Mouse (Mus musculus) neural tube, embryonic 12.5 days (tissue): ENCODE measurements around the gene Engase. TPM values are rescaled to one million over a fixed set of nuclear protein-coding genes. Genes with fewer than 3 reads are reported as not detected.

Experiments
- ATAC-seq: fragments of 200-750 bp; cut with Nextera tagmentation; 2 replicates; pipeline ENCODE4 v1.8.0; 2017; ENCODE audit warnings: low read depth, mild to moderate bottlenecking, moderate TSS enrichment, moderate library complexity; ENCODE audit not compliant: low FRiP score
- H3K27ac ChIP-seq: fragments of 300-500 bp; sonication (generic); 2 replicates; pipeline ENCODE4 v1.5.1; 2016
- H3K27me3 ChIP-seq: fragments of 300-500 bp; sonication (generic); replicated peaks from 2 replicates; pipeline ENCODE4 v1.6.1; 2016; ENCODE audit warnings: mild to moderate bottlenecking
- H3K36me3 ChIP-seq: fragments of 300-500 bp; sonication (generic); 2 replicates; pipeline ENCODE4 v1.6.1; 2016; ENCODE audit warnings: mild to moderate bottlenecking
- H3K4me1 ChIP-seq: fragments of 300-500 bp; sonication (generic); 2 replicates; pipeline ENCODE4 v1.6.1; 2016
- H3K4me2 ChIP-seq: fragments of 300-500 bp; sonication (generic); replicated peaks from 2 replicates; pipeline ENCODE4 v1.6.1; 2016; ENCODE audit warnings: mild to moderate bottlenecking
- H3K4me3 ChIP-seq: fragments of 300-500 bp; sonication (generic); 2 replicates; pipeline ENCODE4 v1.5.1; 2016
- H3K9ac ChIP-seq: fragments of 300-500 bp; sonication (generic); 2 replicates; pipeline ENCODE4 v1.6.1; 2016; ENCODE audit warnings: mild to moderate bottlenecking
- H3K9me3 ChIP-seq: fragments of 300-500 bp; sonication (generic); 2 replicates; pipeline ENCODE4 v1.6.1; 2016; ENCODE audit warnings: mild to moderate bottlenecking
- WGBS: fragments of 180-500 bp; shearing (Covaris S2); methylation state at CpG from one replicate; pipeline ENCODE4 v1.1.7; 2016; 5-methylcytosine and 5-hydroxymethylcytosine counted together
- polyA plus RNA-seq: library from polyadenylated mRNA; unstranded; fragments of >200 nt; fragmentation: Nextera tagmentation; extraction: Ambion mirVana; gene quantifications from 2 replicates; pipeline ENCODE4 v1.2.1, GENCODE M21; 2016

The Engase gene
- polyA plus RNA-seq, 1 experiment from 2014 or later, result 9.7 TPM

DNA sequence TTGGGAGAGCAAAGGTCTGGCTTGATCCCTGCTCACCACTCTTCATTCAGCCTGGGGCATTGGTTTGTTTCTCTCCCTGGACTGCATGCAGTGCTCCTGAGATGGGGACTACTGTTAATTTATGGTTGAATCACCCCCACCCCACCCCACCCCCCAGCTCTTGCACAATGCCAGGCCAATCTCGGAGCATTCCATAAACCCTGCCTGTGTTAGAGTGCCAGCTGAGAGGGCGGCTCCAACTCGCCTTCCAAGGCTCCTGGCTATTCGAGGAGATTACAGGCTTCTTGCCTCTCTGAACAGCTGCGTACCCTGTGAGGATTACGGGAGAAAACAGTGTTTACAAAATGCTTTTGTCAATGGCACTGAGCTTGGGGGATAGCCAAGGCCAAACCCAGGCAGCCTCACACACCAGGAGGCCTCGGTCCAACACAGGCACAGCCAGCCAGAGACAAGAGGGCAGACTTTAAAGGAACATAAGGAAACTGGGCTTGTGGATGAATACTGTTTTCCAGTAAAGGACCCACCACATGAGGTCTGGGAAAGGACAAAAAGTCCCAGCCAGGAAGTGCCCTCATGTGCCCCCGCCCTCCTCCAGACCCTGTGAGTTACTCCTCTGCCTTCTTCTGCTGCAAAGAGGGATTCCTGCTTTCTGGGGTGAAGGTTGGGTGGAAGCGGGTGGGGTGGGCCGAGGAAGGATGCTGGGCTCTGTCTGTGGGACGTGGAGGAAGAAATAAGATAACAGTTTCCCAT lies 37.8 kb upstream of the Engase start:
- Histone ChIP-seq H3K4me3 (no peak overlapping the region), H3K4me1 (peaks cover 30% of the 10 kb centered on the region), H3K27me3 (no peaks in the 10 kb centered on the region), H3K27ac (peak overlapping the region; percentile 68; the same call in 1 of the 2 replicates), H3K36me3 (no peaks in the 10 kb centered on the region), H3K9ac (no peak overlapping the region; the same call in 1 of the 2 replicates), H3K4me2 (peak overlapping the region; percentile 20), H3K9me3 (no peaks in the 10 kb centered on the region)
- ATAC-seq, result peak; percentile 57; the same call in 1 of the 2 replicates
- WGBS, result 18% methylated on average over 11 of the region's 11 CpGs

- Histone ChIP-seq H3K9me3 (no peaks in the 10 kb centered on the region), H3K4me2 (no peak overlapping the region), H3K4me3 (no peak overlapping the region), H3K4me1 (peaks cover 19% of the 10 kb centered on the region), H3K27me3 (peaks cover 4% of the 10 kb centered on the region), H3K9ac (no peak overlapping the region), H3K36me3 (no peaks in the 10 kb centered on the region), H3K27ac (no peak overlapping the region)
- WGBS, result 83% methylated on average over 13 of the region's 13 CpGs
- ATAC-seq, result no peak
Observed at GRCm38 (mm10) chr11:118442691-118443090, 33.9 kb upstream of the Engase start.

DNA sequence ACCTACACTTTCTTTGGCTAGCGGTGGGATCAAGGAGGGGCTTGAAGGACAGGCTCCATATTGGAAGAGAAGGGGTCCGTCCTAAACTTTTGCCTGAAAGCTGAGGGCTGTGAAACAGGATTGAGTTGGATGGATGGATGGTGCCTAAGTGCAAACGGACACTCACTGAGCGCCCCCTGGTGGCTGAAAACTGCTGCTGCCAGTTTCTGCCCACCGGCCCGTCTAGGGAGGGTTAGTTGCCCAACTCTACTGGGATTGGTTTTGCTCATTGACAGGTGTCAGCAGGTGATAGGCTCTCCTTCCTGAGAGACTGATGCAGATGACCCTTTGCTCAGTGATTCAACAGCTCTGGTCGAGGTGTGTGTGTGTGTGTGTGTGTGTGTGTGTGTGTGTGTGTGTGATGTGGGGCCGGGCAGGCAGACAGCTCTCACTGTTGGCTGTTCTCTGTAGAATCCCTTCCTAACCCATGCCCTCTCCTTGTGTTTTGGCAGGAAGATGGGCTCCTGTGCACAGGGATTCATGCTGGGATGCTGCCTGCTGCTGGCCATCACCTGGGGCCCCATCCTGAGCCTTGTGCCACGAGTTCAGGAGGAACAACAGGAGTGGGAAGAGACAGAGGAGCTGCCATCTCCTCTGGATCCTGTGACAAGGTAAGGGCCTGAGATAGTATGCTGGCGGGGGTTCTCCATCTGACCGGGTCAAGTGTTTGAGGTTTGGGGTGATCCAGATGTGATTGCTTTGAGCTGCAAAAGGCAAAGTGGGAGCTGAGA lies 33.2 kb upstream of the Engase start:
- no peak overlapping the region for H3K9ac ChIP-seq
- H3K4me2 ChIP-seq, result no peak overlapping the region
- no peaks in the 10 kb centered on the region for H3K36me3 ChIP-seq
- H3K27ac ChIP-seq, result no peak overlapping the region
- H3K27me3 ChIP-seq, result peaks cover 4% of the 10 kb centered on the region
- ATAC-seq, result no peak
- H3K9me3 ChIP-seq, result no peaks in the 10 kb centered on the region
- peaks cover 14% of the 10 kb centered on the region for H3K4me1 ChIP-seq
- 32% methylated on average over 11 of the region's 11 CpGs for WGBS
- no peak overlapping the region for H3K4me3 ChIP-seq

GRCm38 (mm10) chr11:118445843-118446242 lies 30.8 kb upstream of the Engase start:
- no peaks in the 10 kb centered on the region for H3K9me3 ChIP-seq
- peaks cover 4% of the 10 kb centered on the region for H3K27me3 ChIP-seq
- WGBS, result 15% methylated on average over 3 of the region's 3 CpGs
- no peak overlapping the region for H3K9ac ChIP-seq
- H3K36me3 ChIP-seq, result no peaks in the 10 kb centered on the region
- no peak overlapping the region for H3K4me3 ChIP-seq
- H3K4me1 ChIP-seq, result no peaks in the 10 kb centered on the region
- no peak overlapping the region for H3K27ac ChIP-seq
- ATAC-seq, result peak; percentile 53; the same call in 1 of the 2 replicates
- no peak overlapping the region for H3K4me2 ChIP-seq

DNA sequence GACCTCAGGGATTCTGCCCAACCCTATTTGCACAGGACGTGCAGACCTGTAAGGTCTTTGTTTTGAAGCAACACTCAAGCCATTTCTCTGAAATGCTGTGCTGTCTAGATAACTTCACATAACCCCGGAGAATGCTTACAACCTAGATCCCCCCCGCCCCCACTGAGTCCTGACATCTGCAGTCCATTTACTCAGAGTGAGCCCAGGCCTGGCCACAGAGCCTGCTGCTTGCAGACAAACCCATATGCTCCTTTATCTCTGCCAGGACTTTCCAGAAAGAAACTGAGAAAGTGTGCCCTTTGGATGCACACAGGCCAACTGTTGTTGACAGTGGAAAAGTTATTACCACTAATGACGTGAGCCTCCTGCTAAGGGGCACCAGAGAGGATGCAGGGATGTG lies 29.3 kb upstream of the Engase start:
- Histone ChIP-seq H3K4me1 (no peaks in the 10 kb centered on the region), H3K36me3 (no peaks in the 10 kb centered on the region), H3K27me3 (peaks cover 4% of the 10 kb centered on the region), H3K4me2 (no peak overlapping the region), H3K4me3 (no peak overlapping the region), H3K9ac (no peak overlapping the region), H3K9me3 (no peaks in the 10 kb centered on the region), H3K27ac (no peak overlapping the region)
- 60% methylated on average over 4 of the region's 4 CpGs for WGBS
- no peak for ATAC-seq

DNA sequence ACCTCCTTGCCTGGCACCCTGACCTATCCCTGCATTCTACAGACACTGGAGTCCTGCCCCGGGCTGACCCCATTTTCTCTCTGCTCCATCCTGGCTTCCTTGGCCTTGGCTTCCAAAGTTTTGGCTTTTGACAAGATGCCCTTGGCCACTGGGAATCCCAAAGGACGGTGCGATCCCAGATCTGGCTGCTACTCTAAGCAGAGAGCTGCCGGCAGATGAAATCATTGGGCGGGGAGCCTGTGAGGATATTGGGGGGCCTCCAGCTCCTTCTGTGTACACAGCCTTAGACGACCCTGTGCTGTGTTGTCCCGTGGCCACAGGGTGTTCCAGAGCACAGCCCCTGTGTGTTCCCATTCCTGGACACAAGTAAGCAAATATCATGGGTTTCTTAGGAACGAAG lies 28.2 kb upstream of the Engase start:
- H3K9ac ChIP-seq, result no peak overlapping the region
- no peak overlapping the region for H3K27ac ChIP-seq
- H3K4me3 ChIP-seq, result no peak overlapping the region
- H3K4me1 ChIP-seq, result no peaks in the 10 kb centered on the region
- H3K4me2 ChIP-seq, result no peak overlapping the region
- WGBS, result 91% methylated on average over 8 of the region's 8 CpGs
- H3K36me3 ChIP-seq, result no peaks in the 10 kb centered on the region
- peaks cover 4% of the 10 kb centered on the region for H3K27me3 ChIP-seq
- ATAC-seq, result no peak
- H3K9me3 ChIP-seq, result no peaks in the 10 kb centered on the region

DNA sequence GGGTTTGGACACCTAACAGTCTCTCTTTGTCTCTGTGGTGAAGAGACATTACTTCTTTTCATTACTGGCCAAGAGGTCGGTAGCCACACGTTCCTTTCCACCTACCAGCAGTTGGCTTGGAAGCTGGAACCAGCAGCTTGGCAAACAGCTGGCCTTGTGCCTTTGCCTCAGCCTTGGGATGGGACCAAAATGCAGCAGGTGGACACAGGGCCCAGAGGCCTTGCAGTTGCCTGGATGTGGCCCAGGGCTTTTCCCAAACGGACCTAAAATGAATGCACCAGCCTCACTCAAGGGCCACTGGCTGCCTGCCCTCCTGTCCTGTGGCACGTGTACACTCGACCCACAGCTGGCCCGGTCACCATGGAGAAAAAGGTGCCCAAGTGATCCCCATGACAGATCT lies 25.4 kb upstream of the Engase start:
- 88% methylated on average over 6 of the region's 6 CpGs for WGBS
- ATAC-seq, result no peak

DNA sequence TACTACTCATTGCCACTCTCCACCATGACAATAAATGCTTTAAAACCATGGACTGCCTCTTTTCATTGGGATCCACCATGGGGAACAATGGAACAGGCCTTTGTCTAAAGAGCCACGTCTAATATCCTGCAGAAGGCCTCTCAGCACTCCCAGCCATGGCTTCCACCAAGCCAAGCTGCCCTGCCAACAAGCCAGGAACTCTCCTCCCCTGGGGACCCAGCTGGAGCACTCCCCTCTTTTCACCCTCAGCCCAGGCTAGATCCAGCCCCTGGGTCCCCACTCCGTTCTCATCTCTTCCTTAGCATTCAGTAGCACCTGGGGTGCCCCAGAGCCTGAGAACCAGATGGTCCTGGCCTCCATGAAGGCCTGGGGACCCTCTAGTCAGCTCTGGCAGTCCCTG lies 23.7 kb upstream of the Engase start:
- no peaks in the 10 kb centered on the region for H3K27me3 ChIP-seq
- no peaks in the 10 kb centered on the region for H3K4me1 ChIP-seq
- 58% methylated on average over 2 of the region's 2 CpGs for WGBS
- H3K27ac ChIP-seq, result no peak overlapping the region
- H3K36me3 ChIP-seq, result no peaks in the 10 kb centered on the region
- no peaks in the 10 kb centered on the region for H3K9me3 ChIP-seq
- H3K4me2 ChIP-seq, result no peak overlapping the region
- ATAC-seq, result no peak
- no peak overlapping the region for H3K9ac ChIP-seq
- no peak overlapping the region for H3K4me3 ChIP-seq

More for the DNA sequence above, 25.4 kb upstream of the Engase start:
- no peaks in the 10 kb centered on the region for H3K4me1 ChIP-seq
- no peak overlapping the region for H3K27ac ChIP-seq
- no peak overlapping the region for H3K4me3 ChIP-seq
- H3K27me3 ChIP-seq, result no peaks in the 10 kb centered on the region
- H3K9me3 ChIP-seq, result no peaks in the 10 kb centered on the region
- no peak overlapping the region for H3K9ac ChIP-seq
- H3K36me3 ChIP-seq, result no peaks in the 10 kb centered on the region
- no peak overlapping the region for H3K4me2 ChIP-seq

DNA sequence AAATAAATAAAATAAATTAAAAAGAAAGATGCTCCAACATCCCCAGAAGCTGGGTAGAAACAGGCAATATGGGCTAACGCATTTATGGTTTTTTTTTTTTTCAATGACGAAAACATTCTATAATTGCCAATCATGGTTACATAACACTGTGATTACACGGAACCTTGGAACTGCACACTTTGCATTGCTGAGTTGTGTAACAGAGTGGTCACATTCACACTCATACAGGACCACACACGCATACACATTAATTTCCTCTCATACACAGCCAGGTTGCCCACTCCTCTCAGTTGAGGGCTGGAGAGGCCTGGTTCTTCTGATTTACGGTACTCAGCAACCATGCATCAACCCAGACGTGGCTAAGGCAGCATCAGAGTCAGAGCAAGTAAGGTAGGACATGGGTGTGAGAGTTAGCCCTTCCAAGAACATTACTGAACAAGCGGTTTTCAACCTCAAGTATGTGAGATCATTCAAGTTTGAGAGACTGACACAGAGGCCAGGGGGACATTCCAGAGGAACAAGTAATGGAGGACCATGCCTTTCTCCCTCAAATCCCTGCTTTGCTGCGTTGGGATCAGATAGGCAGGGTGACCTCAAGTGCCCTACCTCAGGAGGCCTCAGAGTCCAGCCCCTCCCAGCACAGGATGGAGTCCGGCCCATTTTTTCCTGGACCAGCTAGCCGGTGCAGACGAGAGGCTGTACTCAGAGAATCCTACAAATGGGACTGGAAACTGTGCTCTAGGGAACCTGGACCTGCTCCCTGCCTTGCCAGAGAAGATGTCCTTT lies 22.6 kb upstream of the Engase start:
- Histone ChIP-seq H3K4me2 (no peak overlapping the region), H3K27ac (no peak overlapping the region), H3K9me3 (no peaks in the 10 kb centered on the region), H3K27me3 (no peaks in the 10 kb centered on the region), H3K9ac (no peak overlapping the region), H3K4me3 (no peak overlapping the region), H3K36me3 (no peaks in the 10 kb centered on the region), H3K4me1 (peaks cover 4% of the 10 kb centered on the region; the same call in 1 of the 2 replicates)
- 68% methylated on average over 11 of the region's 11 CpGs for WGBS
- no peak for ATAC-seq

- Histone ChIP-seq H3K27ac (no peak overlapping the region), H3K4me1 (peaks cover 6% of the 10 kb centered on the region; the same call in 1 of the 2 replicates), H3K4me2 (no peak overlapping the region), H3K36me3 (no peaks in the 10 kb centered on the region), H3K9me3 (no peaks in the 10 kb centered on the region), H3K27me3 (no peaks in the 10 kb centered on the region), H3K4me3 (no peak overlapping the region), H3K9ac (no peak overlapping the region)
- ATAC-seq, result no peak
- 89% methylated on average over 6 of the region's 6 CpGs for WGBS
Observed at GRCm38 (mm10) chr11:118455788-118456187, 20.8 kb upstream of the Engase start.

GRCm38 (mm10) chr11:118456937-118457336 lies 19.7 kb upstream of the Engase start:
- no peaks in the 10 kb centered on the region for H3K27me3 ChIP-seq
- no peaks in the 10 kb centered on the region for H3K36me3 ChIP-seq
- H3K27ac ChIP-seq, result no peak overlapping the region
- ATAC-seq, result no peak
- H3K9ac ChIP-seq, result no peak overlapping the region
- no peaks in the 10 kb centered on the region for H3K9me3 ChIP-seq
- WGBS, result 85% methylated on average over 11 of the region's 11 CpGs
- peaks cover 6% of the 10 kb centered on the region; the same call in 1 of the 2 replicates for H3K4me1 ChIP-seq
- no peak overlapping the region for H3K4me2 ChIP-seq
- H3K4me3 ChIP-seq, result no peak overlapping the region

DNA sequence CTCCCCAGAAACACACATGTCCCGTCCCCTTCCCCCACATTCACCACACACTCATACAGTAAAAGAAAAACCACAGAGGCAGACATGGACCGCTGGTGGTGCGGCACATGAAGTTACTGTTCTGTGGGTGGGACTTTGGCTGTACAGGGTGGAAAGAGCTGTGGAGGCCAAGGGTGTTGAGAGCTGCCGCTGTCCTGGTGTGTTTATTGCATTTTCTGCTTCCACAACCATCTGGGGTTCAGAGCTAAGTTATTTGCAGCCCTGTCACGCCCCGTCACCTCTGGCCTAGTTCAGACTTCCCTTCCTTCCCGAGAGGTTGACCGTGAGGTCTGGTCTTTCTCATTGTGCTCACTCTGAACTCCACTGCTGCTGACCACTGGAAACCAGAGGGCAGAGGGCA lies 17.6 kb upstream of the Engase start:
- Histone ChIP-seq H3K27me3 (no peaks in the 10 kb centered on the region), H3K9ac (no peak overlapping the region), H3K4me3 (no peak overlapping the region), H3K27ac (no peak overlapping the region), H3K9me3 (no peaks in the 10 kb centered on the region), H3K36me3 (no peaks in the 10 kb centered on the region), H3K4me2 (no peak overlapping the region), H3K4me1 (peaks cover 6% of the 10 kb centered on the region; the same call in 1 of the 2 replicates)
- WGBS, result 49% methylated on average over 8 of the region's 8 CpGs
- ATAC-seq, result no peak
